Mouse (Mus musculus) heart, embryonic 12.5 days (tissue): Measurements from ENCODE around the gene Pard6b. TPM values are rescaled to one million over a fixed set of nuclear protein-coding genes. Genes with fewer than 3 reads are reported as not detected.
"Not testable (repeated sequence)": the region's sequence is repeated elsewhere in the genome, so short reads cannot be mapped to it uniquely, and the experiment has no call there.

ENCODE experiments used
- ATAC-seq: fragments of 200-750 bp; cut with Nextera tagmentation; 2 replicates; pipeline ENCODE4 v1.8.0; 2017; ENCODE audit warnings: moderate TSS enrichment, moderate library complexity; ENCODE audit not compliant: insufficient number of reproducible peaks, low FRiP score
- H3K27ac ChIP-seq: fragments of 300-500 bp; sonication (generic); 2 replicates; pipeline ENCODE4 v1.5.1; 2016; ENCODE audit warnings: mild to moderate bottlenecking, moderate library complexity; ENCODE audit not compliant: poor library complexity, severe bottlenecking
- H3K27me3 ChIP-seq: fragments of 300-500 bp; sonication (generic); replicated peaks from 2 replicates; pipeline ENCODE4 v1.6.1; 2016; ENCODE audit warnings: mild to moderate bottlenecking, moderate library complexity
- H3K36me3 ChIP-seq: fragments of 300-500 bp; sonication (generic); 2 replicates; pipeline ENCODE4 v1.6.1; 2016; ENCODE audit warnings: mild to moderate bottlenecking, moderate library complexity
- H3K4me1 ChIP-seq: fragments of 300-500 bp; sonication (generic); replicated peaks from 2 replicates; pipeline ENCODE4 v1.6.1; 2016; ENCODE audit warnings: mild to moderate bottlenecking
- H3K4me2 ChIP-seq: fragments of 300-500 bp; sonication (generic); 2 replicates; pipeline ENCODE4 v1.6.1; 2016; ENCODE audit warnings: mild to moderate bottlenecking, moderate library complexity
- H3K4me3 ChIP-seq: fragments of 300-500 bp; sonication (generic); 2 replicates; pipeline ENCODE4 v1.5.1; 2016; ENCODE audit warnings: mild to moderate bottlenecking
- H3K9ac ChIP-seq: fragments of 300-500 bp; sonication (generic); 2 replicates; pipeline ENCODE4 v1.6.1; 2016; ENCODE audit warnings: mild to moderate bottlenecking, moderate library complexity
- H3K9me3 ChIP-seq: fragments of 300-500 bp; sonication (generic); replicated peaks from 2 replicates; pipeline ENCODE4 v1.6.1; 2016; ENCODE audit warnings: mild to moderate bottlenecking, moderate library complexity
- WGBS: fragments of 180-500 bp; shearing (Covaris S2); methylation state at CpG from one replicate; pipeline ENCODE4 v1.1.7; 2016; 5-methylcytosine and 5-hydroxymethylcytosine counted together
- polyA plus RNA-seq: library from polyadenylated mRNA; unstranded; fragments of >200 nt; fragmentation: Nextera tagmentation; extraction: Ambion mirVana; gene quantifications from 2 replicates; pipeline ENCODE4 v1.2.1, GENCODE M21; 2016

Gene Pard6b
- polyA plus RNA-seq, 1 experiment from 2014 or later: 13.2 TPM

- peak overlapping the region; percentile 60 for H3K4me3 ChIP-seq
- H3K9ac ChIP-seq: peak overlapping the region; percentile 74; the same call in 1 of the 2 replicates
- 13% methylated on average over 16 of the region's 16 CpGs for WGBS
- H3K4me2 ChIP-seq: peak overlapping the region; percentile 98
- no peak for ATAC-seq
- H3K4me1 ChIP-seq: peaks cover 28% of the 10 kb centered on the region
- no peaks in the 10 kb centered on the region for H3K36me3 ChIP-seq
- H3K9me3 ChIP-seq: no peaks in the 10 kb centered on the region
- no peak overlapping the region for H3K27ac ChIP-seq
- H3K27me3 ChIP-seq: no peaks in the 10 kb centered on the region
Observed at GRCm38 (mm10) chr2:168049002-168049635, 31.7 kb upstream of the Pard6b start.

- H3K36me3 ChIP-seq: no peaks in the 10 kb centered on the region
- no peaks in the 10 kb centered on the region for H3K9me3 ChIP-seq
- peaks cover 28% of the 10 kb centered on the region for H3K4me1 ChIP-seq
- H3K4me2 ChIP-seq: peak overlapping the region; percentile 98
- H3K27me3 ChIP-seq: no peaks in the 10 kb centered on the region
- H3K9ac ChIP-seq: peak overlapping the region; percentile 74
- peak; percentile 68 for ATAC-seq
- peak overlapping the region; percentile 60 for H3K4me3 ChIP-seq
- WGBS: under 1% methylated on average over 56 of the region's 56 CpGs
- peak overlapping the region; percentile 9; the same call in 1 of the 2 replicates for H3K27ac ChIP-seq
Observed at GRCm38 (mm10) chr2:168050000-168050942, 30.5 kb upstream of the Pard6b start.

GRCm38 (mm10) chr2:168052156-168052555 is 28.6 kb upstream of the Pard6b start:
- Histone ChIP-seq H3K9me3 (no peaks in the 10 kb centered on the region), H3K27me3 (no peaks in the 10 kb centered on the region), H3K27ac (no peak overlapping the region), H3K4me3 (no peak overlapping the region), H3K4me1 (peaks cover 30% of the 10 kb centered on the region), H3K36me3 (no peaks in the 10 kb centered on the region), H3K9ac (no peak overlapping the region), H3K4me2 (no peak overlapping the region)
- ATAC-seq: no peak
- 94% methylated on average over 1 of the region's 1 CpGs for WGBS

GRCm38 (mm10) chr2:168052689-168053088 is 28.1 kb upstream of the Pard6b start:
- no peaks in the 10 kb centered on the region for H3K9me3 ChIP-seq
- no peaks in the 10 kb centered on the region for H3K36me3 ChIP-seq
- no peak overlapping the region for H3K4me2 ChIP-seq
- peaks cover 32% of the 10 kb centered on the region for H3K4me1 ChIP-seq
- H3K27ac ChIP-seq: no peak overlapping the region
- no peak for ATAC-seq
- no peak overlapping the region for H3K4me3 ChIP-seq
- H3K27me3 ChIP-seq: no peaks in the 10 kb centered on the region
- no peak overlapping the region for H3K9ac ChIP-seq
- WGBS: 14% methylated on average over 2 of the region's 2 CpGs

- Histone ChIP-seq H3K4me2 (no peak overlapping the region), H3K27ac (no peak overlapping the region), H3K27me3 (no peaks in the 10 kb centered on the region), H3K4me3 (no peak overlapping the region), H3K9ac (no peak overlapping the region), H3K9me3 (no peaks in the 10 kb centered on the region), H3K36me3 (no peaks in the 10 kb centered on the region), H3K4me1 (peaks cover 37% of the 10 kb centered on the region)
- 93% methylated on average over 11 of the region's 11 CpGs for WGBS
- no peak for ATAC-seq
Observed at GRCm38 (mm10) chr2:168054142-168054541, 26.7 kb upstream of the Pard6b start.

GRCm38 (mm10) chr2:168055910-168056665 is 24.7 kb upstream of the Pard6b start:
- H3K4me2 ChIP-seq: peak overlapping the region; percentile 51
- H3K4me1 ChIP-seq: peaks cover 26% of the 10 kb centered on the region
- 0 out of 2 replicates have a peak, but pooled peaks have one; percentile 60 for ATAC-seq
- peak overlapping the region; percentile 66 for H3K27ac ChIP-seq
- H3K36me3 ChIP-seq: no peaks in the 10 kb centered on the region
- H3K4me3 ChIP-seq: no peak overlapping the region
- no peaks in the 10 kb centered on the region for H3K27me3 ChIP-seq
- peak overlapping the region; percentile 2; the same call in 1 of the 2 replicates for H3K9ac ChIP-seq
- H3K9me3 ChIP-seq: peaks cover 10% of the 10 kb centered on the region; the same call in 1 of the 2 replicates
- WGBS: 18% methylated on average over 14 of the region's 14 CpGs

- Histone ChIP-seq H3K4me2 (peak overlapping the region; percentile 51), H3K9ac (no peak overlapping the region), H3K27ac (peak overlapping the region; percentile 66; the same call in 1 of the 2 replicates), H3K4me3 (no peak overlapping the region), H3K9me3 (peaks cover 10% of the 10 kb centered on the region; the same call in 1 of the 2 replicates), H3K36me3 (no peaks in the 10 kb centered on the region), H3K27me3 (no peaks in the 10 kb centered on the region), H3K4me1 (peaks cover 26% of the 10 kb centered on the region)
- 0 out of 2 replicates have a peak, but pooled peaks have one; percentile 9 for ATAC-seq
- WGBS: 28% methylated on average over 8 of the region's 8 CpGs
Observed at GRCm38 (mm10) chr2:168056666-168056933, 24.2 kb upstream of the Pard6b start.

GRCm38 (mm10) chr2:168057876-168058275 is 22.9 kb upstream of the Pard6b start:
- peaks cover 26% of the 10 kb centered on the region for H3K4me1 ChIP-seq
- not testable (repeated sequence) for H3K4me3 ChIP-seq, H3K9me3 ChIP-seq, H3K9ac ChIP-seq, H3K27ac ChIP-seq, ATAC-seq, H3K27me3 ChIP-seq, H3K4me2 ChIP-seq, H3K36me3 ChIP-seq
- 66% methylated on average over 2 of the region's 2 CpGs for WGBS

- H3K36me3 ChIP-seq: no peaks in the 10 kb centered on the region
- H3K27me3 ChIP-seq: no peaks in the 10 kb centered on the region
- H3K27ac ChIP-seq: peak overlapping the region; percentile 22; the same call in 1 of the 2 replicates
- H3K9ac ChIP-seq: no peak overlapping the region
- no peak for ATAC-seq
- H3K4me2 ChIP-seq: no peak overlapping the region
- WGBS: 24% methylated on average over 13 of the region's 13 CpGs
- peaks cover 26% of the 10 kb centered on the region for H3K4me1 ChIP-seq
- H3K9me3 ChIP-seq: peaks cover 10% of the 10 kb centered on the region; the same call in 1 of the 2 replicates
- no peak overlapping the region for H3K4me3 ChIP-seq
Observed at GRCm38 (mm10) chr2:168058488-168059199, 22.2 kb upstream of the Pard6b start.

- H3K27ac ChIP-seq: no peak overlapping the region
- no peak for ATAC-seq
Observed at GRCm38 (mm10) chr2:168059200-168059790, 21.5 kb upstream of the Pard6b start.

More at GRCm38 (mm10) chr2:168059200-168059790, 21.5 kb upstream of the Pard6b start:
- Histone ChIP-seq H3K4me3 (no peak overlapping the region), H3K9me3 (peaks cover 10% of the 10 kb centered on the region; the same call in 1 of the 2 replicates), H3K4me1 (peaks cover 26% of the 10 kb centered on the region), H3K27me3 (no peaks in the 10 kb centered on the region), H3K36me3 (no peaks in the 10 kb centered on the region), H3K9ac (no peak overlapping the region), H3K4me2 (no peak overlapping the region)
- 79% methylated on average over 6 of the region's 6 CpGs for WGBS
